Mouse (Mus musculus): ENCODE measurements around the gene Stpg1.

Gene Stpg1

GRCm38 (mm10) chr4:135494521-135495396 is at the start of gene Stpg1, which contains the start of gene Nipal3:
Gene Stpg1, plus strand, starts transcription at chr4:135494790.
Gene Nipal3, minus strand, starts transcription at chr4:135495038.
- in situ Hi-C loops (cut with MboI, MseI): loop anchor here (10.0 kb wide), 1 partner anchor 50 kb away; no protein-coding TSS in a partner anchor

- in situ Hi-C loops (cut with MboI, MseI): no loop called here
Measured at GRCm38 (mm10) chr4:135451360-135452015, 43.1 kb upstream of the Stpg1 start.

- in situ Hi-C loops (cut with MboI, MseI): no loop called here
Measured at GRCm38 (mm10) chr4:135453164-135453563, 41.4 kb upstream of the Stpg1 start.

GRCm38 (mm10) chr4:135453572-135453971 is 41.0 kb upstream of the Stpg1 start:
- in situ Hi-C loops (cut with MboI, MseI): no loop called here

GRCm38 (mm10) chr4:135463406-135463805 is 31.2 kb upstream of the Stpg1 start:
- in situ Hi-C loops (cut with MboI, MseI): no loop called here

- in situ Hi-C loops (cut with MboI, MseI): no loop called here
Measured at GRCm38 (mm10) chr4:135477851-135478250, 16.7 kb upstream of the Stpg1 start.

GRCm38 (mm10) chr4:135480370-135480769 is 14.2 kb upstream of the Stpg1 start:
- in situ Hi-C loops (cut with MboI, MseI): no loop called here

- in situ Hi-C loops (cut with MboI, MseI): no loop called here
Measured at GRCm38 (mm10) chr4:135485086-135485485, 9.5 kb upstream of the Stpg1 start.

GRCm38 (mm10) chr4:135486352-135486751 is 8.2 kb upstream of the Stpg1 start:
- in situ Hi-C loops (cut with MboI, MseI): no loop called here

- in situ Hi-C loops (cut with MboI, MseI): no loop called here
Measured at GRCm38 (mm10) chr4:135489256-135489655, 5.3 kb upstream of the Stpg1 start.

- in situ Hi-C loops (cut with MboI, MseI): loop anchor here (10.0 kb wide), 1 partner anchor 48 kb away; no protein-coding TSS in a partner anchor
Measured at GRCm38 (mm10) chr4:135493271-135493670, 1.3 kb upstream of the Stpg1 start.

- in situ Hi-C loops (cut with MboI, MseI): loop anchor here (10.0 kb wide), 1 partner anchor 49 kb away; no protein-coding TSS in a partner anchor
Measured at GRCm38 (mm10) chr4:135493691-135494520, 684 bp upstream of the Stpg1 start.

GRCm38 (mm10) chr4:135495397-135495791 is 804 bp downstream of the Stpg1 start:
- in situ Hi-C loops (cut with MboI, MseI): loop anchor here (10.0 kb wide), 1 partner anchor 51 kb away; no protein-coding TSS in a partner anchor

- in situ Hi-C loops (cut with MboI, MseI): loop anchor here (10.0 kb wide), 1 partner anchor 51 kb away; no protein-coding TSS in a partner anchor
Measured at GRCm38 (mm10) chr4:135495810-135496209, 1.2 kb downstream of the Stpg1 start.

- in situ Hi-C loops (cut with MboI, MseI): loop anchor here (10.0 kb wide), 1 partner anchor 53 kb away; no protein-coding TSS in a partner anchor
Measured at GRCm38 (mm10) chr4:135498136-135498535, 3.5 kb downstream of the Stpg1 start.

- in situ Hi-C loops (cut with MboI, MseI): loop anchor here (10.0 kb wide), 2 partner anchors 55 to 115 kb away; no protein-coding TSS in a partner anchor
Measured at GRCm38 (mm10) chr4:135499831-135500230, 5.2 kb downstream of the Stpg1 start.

- in situ Hi-C loops (cut with MboI, MseI): loop anchor here (10.0 kb wide), 1 partner anchor 117 kb away; no protein-coding TSS in a partner anchor
Measured at GRCm38 (mm10) chr4:135501587-135501986, 7.0 kb downstream of the Stpg1 start.

- in situ Hi-C loops (cut with MboI, MseI): loop anchor here (10.0 kb wide), 1 partner anchor 121 kb away; no protein-coding TSS in a partner anchor
Measured at GRCm38 (mm10) chr4:135505794-135506193, 11.2 kb downstream of the Stpg1 start.

- in situ Hi-C loops (cut with MboI, MseI): loop anchor here (10.0 kb wide), 1 partner anchor 123 kb away; no protein-coding TSS in a partner anchor
Measured at GRCm38 (mm10) chr4:135507547-135508350, 13.2 kb downstream of the Stpg1 start.

GRCm38 (mm10) chr4:135508419-135509039 is 13.9 kb downstream of the Stpg1 start:
- in situ Hi-C loops (cut with MboI, MseI): loop anchor here (10.0 kb wide), 1 partner anchor 124 kb away; no protein-coding TSS in a partner anchor
